Mouse (Mus musculus): Measurements from ENCODE around the gene Gm21988. TPM values are rescaled to one million over a fixed set of nuclear protein-coding genes. Genes with fewer than 3 reads are reported as not detected.

Gm21988 gene
- polyA plus RNA-seq, 1 experiment: 9.7 TPM

GRCm38 (mm10) chr11:70220323-70220722 lies 19.3 kb downstream of the Gm21988 start:
- H3K4me3 ChIP-seq (replicated peaks; ENCODE audit: insufficient read depth, low read depth, low read length): peak overlapping the region; percentile 82
- 1% methylated on average over 24 of the region's 24 CpGs for WGBS
- H3K27ac ChIP-seq (ENCODE audit: insufficient read depth, low read length): peak overlapping the region; percentile 88
- peaks cover 10% of the 10 kb centered on the region for H3K4me1 ChIP-seq (ENCODE audit: control insufficient read depth, insufficient read depth, low read length)
- peak; percentile 70 to 75 for DNase-seq
- no peak for TF ChIP-seq POLR2A (IDR thresholded peaks at IDR 0.05; ENCODE audit: borderline replicate concordance, insufficient read depth, low read length)
- no peak for TF ChIP-seq CTCF (IDR thresholded peaks at IDR 0.05; ENCODE audit: borderline replicate concordance, insufficient read depth, low read depth, low read length)
- no peaks in the 10 kb centered on the region for H3K27me3 ChIP-seq (ENCODE audit: control insufficient read depth, insufficient read depth, low read length)

GRCm38 (mm10) chr11:70219873-70220272 lies 19.8 kb downstream of the Gm21988 start:
- H3K27ac ChIP-seq (ENCODE audit: insufficient read depth, low read length): peak overlapping the region; percentile 88
- H3K4me1 ChIP-seq (ENCODE audit: control insufficient read depth, insufficient read depth, low read length): peaks cover 10% of the 10 kb centered on the region
- DNase-seq: no peak
- no peaks in the 10 kb centered on the region for H3K27me3 ChIP-seq (ENCODE audit: control insufficient read depth, insufficient read depth, low read length)
- H3K4me3 ChIP-seq (replicated peaks; ENCODE audit: insufficient read depth, low read depth, low read length): peak overlapping the region; percentile 82
- no peak for TF ChIP-seq POLR2A (IDR thresholded peaks at IDR 0.05; ENCODE audit: borderline replicate concordance, insufficient read depth, low read length)
- TF ChIP-seq CTCF (IDR thresholded peaks at IDR 0.05; ENCODE audit: borderline replicate concordance, insufficient read depth, low read depth, low read length): no peak
- WGBS: 36% methylated on average over 7 of the region's 7 CpGs

- TF ChIP-seq POLR2A (IDR thresholded peaks at IDR 0.05; ENCODE audit: borderline replicate concordance, insufficient read depth, low read length) (no peak), CTCF (IDR thresholded peaks at IDR 0.05; ENCODE audit: borderline replicate concordance, insufficient read depth, low read depth, low read length) (no peak)
- Histone ChIP-seq H3K4me1 (ENCODE audit: control insufficient read depth, insufficient read depth, low read length) (peaks cover 10% of the 10 kb centered on the region), H3K27ac (ENCODE audit: insufficient read depth, low read length) (peak overlapping the region; percentile 47; the same call in 1 of the 2 replicates), H3K4me3 (replicated peaks; ENCODE audit: insufficient read depth, low read depth, low read length) (peak overlapping the region; percentile 82), H3K27me3 (ENCODE audit: control insufficient read depth, insufficient read depth, low read length) (no peaks in the 10 kb centered on the region)
- DNase-seq: peak in 1 of 2 experiments; percentile 42
- 66% methylated on average over 15 of the region's 15 CpGs for WGBS
These were observed 20.7 kb downstream of the Gm21988 start for GRCm38 (mm10) chr11:70218741-70219470.

GRCm38 (mm10) chr11:70218039-70218438 lies 21.6 kb downstream of the Gm21988 start:
- WGBS: 84% methylated on average over 4 of the region's 4 CpGs
- TF ChIP-seq POLR2A (IDR thresholded peaks at IDR 0.05; ENCODE audit: borderline replicate concordance, insufficient read depth, low read length) (no peak), CTCF (IDR thresholded peaks at IDR 0.05; ENCODE audit: borderline replicate concordance, insufficient read depth, low read depth, low read length) (no peak)
- Histone ChIP-seq H3K27ac (ENCODE audit: insufficient read depth, low read length) (no peak overlapping the region), H3K27me3 (ENCODE audit: control insufficient read depth, insufficient read depth, low read length) (no peaks in the 10 kb centered on the region), H3K4me3 (replicated peaks; ENCODE audit: insufficient read depth, low read depth, low read length) (no peak overlapping the region), H3K4me1 (ENCODE audit: control insufficient read depth, insufficient read depth, low read length) (peaks cover 10% of the 10 kb centered on the region)
- no peak for DNase-seq

GRCm38 (mm10) chr11:70216103-70216502 lies 23.5 kb downstream of the Gm21988 start:
- no peak for TF ChIP-seq POLR2A (IDR thresholded peaks at IDR 0.05; ENCODE audit: borderline replicate concordance, insufficient read depth, low read length)
- TF ChIP-seq CTCF (IDR thresholded peaks at IDR 0.05; ENCODE audit: borderline replicate concordance, insufficient read depth, low read depth, low read length): no peak
- DNase-seq: peak in 1 of 2 experiments; percentile 24
- H3K27me3 ChIP-seq (ENCODE audit: control insufficient read depth, insufficient read depth, low read length): no peaks in the 10 kb centered on the region
- peak overlapping the region; percentile 80 for H3K4me3 ChIP-seq (replicated peaks; ENCODE audit: insufficient read depth, low read depth, low read length)
- H3K4me1 ChIP-seq (ENCODE audit: control insufficient read depth, insufficient read depth, low read length): peaks cover 21% of the 10 kb centered on the region
- H3K27ac ChIP-seq (ENCODE audit: insufficient read depth, low read length): no peak overlapping the region
- WGBS: 48% methylated on average over 3 of the region's 3 CpGs

GRCm38 (mm10) chr11:70215301-70215700 lies 24.3 kb downstream of the Gm21988 start:
- TF ChIP-seq CTCF (IDR thresholded peaks at IDR 0.05; ENCODE audit: borderline replicate concordance, insufficient read depth, low read depth, low read length) (no peak), POLR2A (IDR thresholded peaks at IDR 0.05; ENCODE audit: borderline replicate concordance, insufficient read depth, low read length) (no peak)
- no peaks in the 10 kb centered on the region for H3K27me3 ChIP-seq (ENCODE audit: control insufficient read depth, insufficient read depth, low read length)
- H3K4me3 ChIP-seq (replicated peaks; ENCODE audit: insufficient read depth, low read depth, low read length): peak overlapping the region; percentile 80
- 8% methylated on average over 22 of the region's 22 CpGs for WGBS
- H3K27ac ChIP-seq (ENCODE audit: insufficient read depth, low read length): peak overlapping the region; percentile 99
- H3K4me1 ChIP-seq (ENCODE audit: control insufficient read depth, insufficient read depth, low read length): peaks cover 21% of the 10 kb centered on the region
- DNase-seq: peak; percentile 51 to 67

GRCm38 (mm10) chr11:70214856-70215209 lies 24.8 kb downstream of the Gm21988 start:
- Histone ChIP-seq H3K27me3 (ENCODE audit: control insufficient read depth, insufficient read depth, low read length) (no peaks in the 10 kb centered on the region), H3K27ac (ENCODE audit: insufficient read depth, low read length) (peak overlapping the region; percentile 99), H3K4me1 (ENCODE audit: control insufficient read depth, insufficient read depth, low read length) (peaks cover 21% of the 10 kb centered on the region), H3K4me3 (replicated peaks; ENCODE audit: insufficient read depth, low read depth, low read length) (peak overlapping the region; percentile 80)
- WGBS: 6% methylated on average over 18 of the region's 18 CpGs
- DNase-seq: no peak
- TF ChIP-seq CTCF (IDR thresholded peaks at IDR 0.05; ENCODE audit: borderline replicate concordance, insufficient read depth, low read depth, low read length): no peak
- no peak for TF ChIP-seq POLR2A (IDR thresholded peaks at IDR 0.05; ENCODE audit: borderline replicate concordance, insufficient read depth, low read length)
